Mouse (Mus musculus) liver, embryonic 11.5 days (tissue): ENCODE data around the gene Pmis2. TPM values are rescaled to one million over a fixed set of nuclear protein-coding genes. Genes with fewer than 3 reads are reported as not detected.
A peak's percentile ranks its signal among the peaks of the same experiment; 100 is the strongest.

Experiments
- ATAC-seq: fragments of 200-750 bp; cut with Nextera tagmentation; replicated peaks from 2 replicates; pipeline ENCODE4 v1.8.0; 2017; ENCODE audit warnings: moderate number of reproducible peaks, mild to moderate bottlenecking, moderate TSS enrichment, moderate library complexity; ENCODE audit not compliant: low FRiP score
- DNase-seq: peaks from one replicate; pipeline ENCODE4 v3.0.0-alpha.2; 2017; ENCODE audit warnings: low spot score
- H3K27ac ChIP-seq: fragments of 300-500 bp; sonication (generic); 2 replicates; pipeline ENCODE4 v1.5.1; 2014; ENCODE audit warnings: mild to moderate bottlenecking, low read depth, low read length, control low read depth
- H3K27me3 ChIP-seq: fragments of 300-500 bp; sonication (generic); replicated peaks from 2 replicates; pipeline ENCODE4 v1.6.1; 2014; ENCODE audit warnings: low read length, mixed read lengths; ENCODE audit not compliant: control insufficient read depth, insufficient read depth
- H3K36me3 ChIP-seq: fragments of 300-500 bp; sonication (generic); 2 replicates; pipeline ENCODE4 v1.6.1; 2014; ENCODE audit warnings: mild to moderate bottlenecking, low read length, moderate library complexity, mixed read lengths; ENCODE audit not compliant: control insufficient read depth, insufficient read depth
- H3K4me1 ChIP-seq: fragments of 300-500 bp; sonication (generic); replicated peaks from 2 replicates; pipeline ENCODE4 v1.6.1; 2014; ENCODE audit warnings: low read length, mixed read lengths; ENCODE audit not compliant: control insufficient read depth, insufficient read depth
- H3K4me2 ChIP-seq: fragments of 300-500 bp; sonication (generic); 2 replicates; pipeline ENCODE4 v1.6.1; 2014; ENCODE audit warnings: mild to moderate bottlenecking, control low read depth, moderate library complexity
- H3K4me3 ChIP-seq: fragments of 300-500 bp; sonication (generic); 2 replicates; pipeline ENCODE4 v1.5.1; 2014; ENCODE audit warnings: low read depth, low read length, control low read depth
- H3K9ac ChIP-seq: fragments of 300-500 bp; sonication (generic); 2 replicates; pipeline ENCODE4 v1.6.1; 2014; ENCODE audit warnings: low read depth, low read length, control low read depth
- H3K9me3 ChIP-seq: fragments of 300-500 bp; sonication (generic); 2 replicates; pipeline ENCODE4 v1.6.1; 2016; ENCODE audit warnings: low read length, inconsistent platforms, mixed read lengths; ENCODE audit not compliant: control insufficient read depth
- WGBS: fragments of 180-500 bp; shearing (Covaris S2); extraction: QIAGEN DNeasy Blood & Tissue Kit; methylation state at CpG from one replicate; pipeline ENCODE4 v1.1.7; 2014; 5-methylcytosine and 5-hydroxymethylcytosine counted together
- polyA plus RNA-seq: library from polyadenylated mRNA; unstranded; fragments of >200 nt; fragmentation: Nextera tagmentation; extraction: Ambion mirVana; gene quantifications from 2 replicates; pipeline ENCODE4 v1.2.1, GENCODE M21; 2014

Gene Pmis2
- polyA plus RNA-seq, result not detected in 2 replicates

- Histone ChIP-seq H3K4me1 (no peaks in the 10 kb centered on the region), H3K4me2 (no peak within 1 kb of the TSS), H3K9me3 (no peaks in the 10 kb centered on the region), H3K9ac (no peak within 1 kb of the TSS), H3K27me3 (no peaks in the 10 kb centered on the region; the same call in 1 of the 2 replicates), H3K27ac (no peak within 1 kb of the TSS), H3K36me3 (no peaks in the 10 kb centered on the region), H3K4me3 (no peak within 1 kb of the TSS)
- ATAC-seq, result no peak
- DNase-seq, result no peak
- 61% methylated on average over 9 of the region's 9 CpGs for whole genome bisulfite sequencing
Observed at GRCm38 (mm10) chr7:30671480-30671879, at the start of gene Pmis2. Gene Pmis2, minus strand, starts transcription at chr7:30671605.

GRCm38 (mm10) chr7:30719669-30720068 is 48.3 kb upstream of the Pmis2 start:
- H3K36me3 ChIP-seq, result no peaks in the 10 kb centered on the region
- H3K27me3 ChIP-seq, result peaks cover 25% of the 10 kb centered on the region
- no peaks in the 10 kb centered on the region for H3K9me3 ChIP-seq
- H3K27ac ChIP-seq, result no peak overlapping the region
- WGBS, result 88% methylated on average over 5 of the region's 5 CpGs
- H3K4me3 ChIP-seq, result no peak overlapping the region
- DNase-seq (no peak), ATAC-seq (no peak)
- H3K4me1 ChIP-seq, result peaks cover 13% of the 10 kb centered on the region
- H3K4me2 ChIP-seq, result no peak overlapping the region
- no peak overlapping the region for H3K9ac ChIP-seq

- WGBS, result 14% methylated on average over 14 of the region's 14 CpGs
- H3K4me2 ChIP-seq, result peak overlapping the region; percentile 79
- peaks cover 11% of the 10 kb centered on the region for H3K4me1 ChIP-seq
- peak overlapping the region; percentile 41 for H3K4me3 ChIP-seq
- H3K9me3 ChIP-seq, result no peaks in the 10 kb centered on the region
- H3K27me3 ChIP-seq, result peaks cover 26% of the 10 kb centered on the region
- no peak overlapping the region for H3K27ac ChIP-seq
- DNase-seq (no peak), ATAC-seq (no peak)
- no peaks in the 10 kb centered on the region for H3K36me3 ChIP-seq
- 0 out of 2 replicates have a peak overlapping the region, but pooled peaks have one; percentile 49 for H3K9ac ChIP-seq
Observed at GRCm38 (mm10) chr7:30717716-30718046, 46.3 kb upstream of the Pmis2 start.

- peak overlapping the region; percentile 41 for H3K4me3 ChIP-seq
- peaks cover 11% of the 10 kb centered on the region for H3K4me1 ChIP-seq
- DNase-seq, result peak; percentile 87
- H3K36me3 ChIP-seq, result no peaks in the 10 kb centered on the region
- H3K27ac ChIP-seq, result no peak overlapping the region
- H3K9me3 ChIP-seq, result no peaks in the 10 kb centered on the region
- H3K4me2 ChIP-seq, result peak overlapping the region; percentile 79
- peak overlapping the region; percentile 49; the same call in 1 of the 2 replicates for H3K9ac ChIP-seq
- WGBS, result 3% methylated on average over 43 of the region's 43 CpGs
- H3K27me3 ChIP-seq, result peaks cover 26% of the 10 kb centered on the region
- peak; percentile 98 for ATAC-seq
Observed at GRCm38 (mm10) chr7:30717006-30717715, 45.8 kb upstream of the Pmis2 start.

- Histone ChIP-seq H3K4me3 (no peak within 1 kb of the TSS), H3K9me3 (no peaks in the 10 kb centered on the region), H3K36me3 (no peaks in the 10 kb centered on the region), H3K9ac (no peak within 1 kb of the TSS), H3K27ac (no peak within 1 kb of the TSS), H3K4me2 (no peak within 1 kb of the TSS), H3K4me1 (peaks cover 4% of the 10 kb centered on the region), H3K27me3 (peaks cover 24% of the 10 kb centered on the region)
- DNase-seq, result no peak
- WGBS, result 79% methylated on average over 3 of the region's 3 CpGs
- no peak for ATAC-seq
Observed at GRCm38 (mm10) chr7:30711942-30712341, 40.5 kb upstream of the Pmis2 start, which contains the start of gene Atp4a. Gene Atp4a, plus strand, starts transcription at chr7:30712209.

- Histone ChIP-seq H3K9ac (no peak overlapping the region), H3K9me3 (no peaks in the 10 kb centered on the region), H3K27me3 (no peaks in the 10 kb centered on the region), H3K4me3 (no peak overlapping the region), H3K4me1 (peaks cover 10% of the 10 kb centered on the region), H3K27ac (no peak overlapping the region), H3K4me2 (no peak overlapping the region), H3K36me3 (no peaks in the 10 kb centered on the region)
- 94% methylated on average over 1 of the region's 1 CpGs for WGBS
- no peak for ATAC-seq
- DNase-seq, result no peak
Observed at GRCm38 (mm10) chr7:30707441-30707840, 36.0 kb upstream of the Pmis2 start.

- ATAC-seq, result peak; percentile 73
- no peaks in the 10 kb centered on the region for H3K36me3 ChIP-seq
- H3K27ac ChIP-seq, result peak overlapping the region; percentile 39; the same call in 1 of the 2 replicates
- 37% methylated on average over 8 of the region's 8 CpGs for WGBS
- H3K4me2 ChIP-seq, result peak overlapping the region; percentile 43
- no peak overlapping the region for H3K9ac ChIP-seq
- 0 out of 2 replicates have a peak overlapping the region, but pooled peaks have one; percentile 7 for H3K4me3 ChIP-seq
- H3K4me1 ChIP-seq, result peaks cover 10% of the 10 kb centered on the region
- H3K27me3 ChIP-seq, result no peaks in the 10 kb centered on the region
- DNase-seq, result no peak
- no peaks in the 10 kb centered on the region for H3K9me3 ChIP-seq
Observed at GRCm38 (mm10) chr7:30706214-30706882, 34.9 kb upstream of the Pmis2 start.

GRCm38 (mm10) chr7:30698589-30698988 is 27.2 kb upstream of the Pmis2 start, which contains the start of gene 2200002J24Rik:
Gene 2200002J24Rik, plus strand, starts transcription at chr7:30698926.
- DNase-seq (no peak), ATAC-seq (peak; percentile 68)
- 36% methylated on average over 9 of the region's 9 CpGs for WGBS
- H3K4me2 ChIP-seq, result no peak within 1 kb of the TSS; the same call in 1 of the 2 replicates
- no peaks in the 10 kb centered on the region for H3K36me3 ChIP-seq
- H3K9ac ChIP-seq, result no peak within 1 kb of the TSS
- no peaks in the 10 kb centered on the region for H3K27me3 ChIP-seq
- H3K9me3 ChIP-seq, result no peaks in the 10 kb centered on the region
- no peak within 1 kb of the TSS for H3K4me3 ChIP-seq
- H3K4me1 ChIP-seq, result no peaks in the 10 kb centered on the region
- H3K27ac ChIP-seq, result no peak within 1 kb of the TSS
